Mouse (Mus musculus): ENCODE results near the gene Ap1b1. TPM values are rescaled to one million over a fixed set of nuclear protein-coding genes. Genes with fewer than 3 reads are reported as not detected.

Ap1b1 gene
- polyA plus RNA-seq, 1 experiment from 2014 or later: 82.7 TPM

DNA sequence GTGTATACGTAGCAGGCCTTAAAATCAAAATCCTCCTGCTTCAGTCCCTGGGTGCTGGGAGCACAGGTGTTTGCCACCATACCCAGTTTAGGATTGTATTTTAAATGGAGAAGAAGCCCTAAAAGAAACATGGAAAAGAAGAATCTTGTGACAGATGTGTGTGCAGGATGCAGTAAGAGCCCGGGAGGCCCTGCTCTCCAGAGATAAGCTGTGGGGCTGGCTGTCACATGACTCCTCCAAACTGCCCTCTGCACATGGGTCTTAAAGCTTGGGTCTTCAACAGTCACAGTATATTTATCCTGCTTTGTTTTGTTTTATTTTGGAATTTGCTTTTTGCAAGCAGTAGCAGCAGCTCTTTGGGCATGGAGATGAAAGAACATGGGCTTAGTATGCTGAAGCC is 19.1 kb upstream of the Ap1b1 start:
- Histone ChIP-seq H3K9me3 (no peaks in the 10 kb centered on the region), H3K36me3 (no peaks in the 10 kb centered on the region), H3K4me3 (no peak overlapping the region), H3K9ac (no peak overlapping the region), H3K4me1 (peaks cover 5% of the 10 kb centered on the region; the same call in 1 of the 2 replicates), H3K27ac (no peak overlapping the region), H3K4me2 (replicated peaks) (no peak overlapping the region), H3K27me3 (replicated peaks) (no peaks in the 10 kb centered on the region)
- ATAC-seq (ENCODE audit: low FRiP score, low read depth): no peak
- WGBS: 60% methylated on average over 2 of the region's 2 CpGs

DNA sequence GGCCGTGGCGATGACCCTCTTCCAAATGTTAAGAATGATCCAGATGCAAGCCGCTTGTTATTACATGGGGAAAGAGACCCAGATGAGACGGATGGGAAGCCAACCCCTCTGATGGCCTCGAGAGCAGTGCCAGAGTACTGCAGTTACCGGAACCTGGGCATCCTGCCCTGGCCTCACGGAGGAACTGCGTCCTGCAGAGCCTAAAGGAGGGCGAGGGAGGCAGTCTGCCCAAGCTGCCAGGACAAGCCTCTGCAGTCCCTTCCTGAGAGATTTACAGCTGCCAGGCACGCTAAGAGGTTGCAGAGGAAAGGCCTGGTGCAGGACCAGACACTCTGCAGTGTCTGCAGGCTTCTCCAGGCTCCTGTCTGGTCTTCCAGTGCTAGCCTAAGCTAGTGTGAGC is 18.2 kb upstream of the Ap1b1 start:
- no peak overlapping the region for H3K4me3 ChIP-seq
- H3K27ac ChIP-seq: no peak overlapping the region
- peaks cover 5% of the 10 kb centered on the region; the same call in 1 of the 2 replicates for H3K4me1 ChIP-seq
- 65% methylated on average over 10 of the region's 10 CpGs for WGBS
- ATAC-seq (ENCODE audit: low FRiP score, low read depth): no peak
- no peaks in the 10 kb centered on the region for H3K36me3 ChIP-seq
- H3K9ac ChIP-seq: no peak overlapping the region
- H3K9me3 ChIP-seq: no peaks in the 10 kb centered on the region
- no peaks in the 10 kb centered on the region for H3K27me3 ChIP-seq (replicated peaks)
- no peak overlapping the region for H3K4me2 ChIP-seq (replicated peaks)

DNA sequence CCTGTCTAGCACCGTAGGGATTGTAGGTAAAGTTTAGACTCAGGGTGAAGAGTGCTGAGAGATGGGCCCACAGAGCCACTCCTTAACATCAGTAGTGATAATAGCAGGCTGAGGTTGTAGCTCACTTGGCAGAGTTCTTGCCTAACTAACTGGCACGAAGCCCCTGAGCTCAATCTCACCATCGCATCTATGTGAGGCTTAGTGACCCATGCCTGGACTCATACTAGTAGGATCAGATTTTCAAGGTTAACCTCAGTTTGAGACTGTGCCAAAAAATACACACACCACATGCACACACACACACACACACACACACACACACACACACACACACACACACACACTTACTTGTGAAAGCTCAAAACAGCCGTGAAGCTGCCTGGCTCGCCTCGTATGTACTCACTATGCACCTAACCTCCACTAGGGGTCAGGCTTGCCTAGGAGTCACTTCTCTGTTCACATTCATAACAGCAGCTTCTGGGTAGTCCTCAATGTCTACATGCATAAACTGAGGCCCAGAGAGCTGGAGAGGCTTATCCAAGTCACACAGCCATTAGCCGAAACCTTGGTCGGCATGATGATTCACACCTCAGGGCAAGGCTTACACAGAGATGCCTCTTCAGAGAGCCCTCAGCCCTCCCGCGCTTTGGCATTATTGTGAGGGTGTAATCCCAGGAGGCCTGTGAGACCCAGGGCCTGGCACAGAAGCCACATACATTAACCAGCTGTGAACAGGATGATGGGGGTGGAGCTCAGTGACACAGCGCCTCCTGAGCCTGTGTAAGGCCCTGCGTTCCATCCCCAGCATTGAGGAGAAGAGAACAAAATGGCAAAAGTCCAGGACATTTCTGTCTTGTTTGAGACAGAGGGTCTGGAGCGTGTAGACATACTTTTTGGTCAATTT is 13.4 kb upstream of the Ap1b1 start:
- ATAC-seq (ENCODE audit: low FRiP score, low read depth): peak; percentile 33; the same call in 1 of the 2 replicates
- Histone ChIP-seq H3K9ac (no peak overlapping the region), H3K9me3 (no peaks in the 10 kb centered on the region), H3K27me3 (replicated peaks) (peaks cover 4% of the 10 kb centered on the region; the same call in 1 of the 2 replicates), H3K4me2 (replicated peaks) (no peak overlapping the region), H3K4me3 (no peak overlapping the region), H3K36me3 (no peaks in the 10 kb centered on the region), H3K27ac (no peak overlapping the region), H3K4me1 (no peaks in the 10 kb centered on the region)
- 60% methylated on average over 13 of the region's 13 CpGs for WGBS

GRCm38 (mm10) chr11:4973871-4974256 is 12.8 kb upstream of the Ap1b1 start:
- H3K27ac ChIP-seq: no peak overlapping the region
- H3K36me3 ChIP-seq: no peaks in the 10 kb centered on the region
- H3K4me2 ChIP-seq (replicated peaks): no peak overlapping the region
- ATAC-seq (ENCODE audit: low FRiP score, low read depth): no peak
- H3K27me3 ChIP-seq (replicated peaks): peaks cover 4% of the 10 kb centered on the region; the same call in 1 of the 2 replicates
- H3K9me3 ChIP-seq: no peaks in the 10 kb centered on the region
- H3K4me3 ChIP-seq: no peak overlapping the region
- H3K9ac ChIP-seq: no peak overlapping the region
- WGBS: 94% methylated on average over 2 of the region's 2 CpGs
- no peaks in the 10 kb centered on the region for H3K4me1 ChIP-seq

- Histone ChIP-seq H3K27ac (no peak overlapping the region), H3K27me3 (replicated peaks) (peaks cover 4% of the 10 kb centered on the region; the same call in 1 of the 2 replicates), H3K9me3 (no peaks in the 10 kb centered on the region), H3K4me1 (no peaks in the 10 kb centered on the region), H3K4me3 (no peak overlapping the region), H3K36me3 (no peaks in the 10 kb centered on the region), H3K4me2 (replicated peaks) (no peak overlapping the region), H3K9ac (no peak overlapping the region)
- ATAC-seq (ENCODE audit: low FRiP score, low read depth): no peak
- 81% methylated on average over 11 of the region's 11 CpGs for WGBS
Observed at GRCm38 (mm10) chr11:4974376-4975122, 12.1 kb upstream of the Ap1b1 start.

DNA sequence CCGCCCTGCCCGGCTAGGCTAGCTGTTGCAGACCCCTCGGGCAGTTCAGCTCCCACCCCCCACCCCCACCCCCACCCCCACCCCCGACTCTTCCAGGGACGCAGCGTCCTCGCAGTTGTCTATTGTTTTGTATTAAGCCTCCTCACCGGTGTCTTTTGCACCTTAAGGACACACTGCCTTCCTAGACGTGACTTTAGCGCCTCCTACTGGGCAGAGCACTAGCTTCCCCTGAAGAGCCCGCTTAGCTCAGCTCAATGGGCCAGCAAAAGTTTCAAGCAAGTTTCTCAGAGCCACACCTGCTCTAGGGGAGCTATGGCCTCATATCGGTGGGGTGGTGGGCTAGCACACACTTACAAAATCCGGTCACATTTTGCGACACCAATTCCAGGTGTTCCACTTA is 11.0 kb upstream of the Ap1b1 start:
- ATAC-seq (ENCODE audit: low FRiP score, low read depth): peak; percentile 29; the same call in 1 of the 2 replicates
- Histone ChIP-seq H3K4me1 (no peaks in the 10 kb centered on the region), H3K9me3 (no peaks in the 10 kb centered on the region), H3K27me3 (replicated peaks) (peaks cover 4% of the 10 kb centered on the region; the same call in 1 of the 2 replicates), H3K4me2 (replicated peaks) (peak overlapping the region; percentile 47), H3K27ac (no peak overlapping the region), H3K36me3 (no peaks in the 10 kb centered on the region), H3K9ac (no peak overlapping the region), H3K4me3 (no peak overlapping the region)
- whole genome bisulfite sequencing: 7% methylated on average over 14 of the region's 14 CpGs

- no peak overlapping the region for H3K4me3 ChIP-seq
- H3K36me3 ChIP-seq: no peaks in the 10 kb centered on the region
- no peak for ATAC-seq (ENCODE audit: low FRiP score, low read depth)
- no peak overlapping the region for H3K27ac ChIP-seq
- H3K9ac ChIP-seq: no peak overlapping the region
- H3K9me3 ChIP-seq: no peaks in the 10 kb centered on the region
- no peak overlapping the region for H3K4me2 ChIP-seq (replicated peaks)
- peaks cover 11% of the 10 kb centered on the region for H3K4me1 ChIP-seq
- WGBS: 80% methylated on average over 3 of the region's 3 CpGs
- H3K27me3 ChIP-seq (replicated peaks): no peaks in the 10 kb centered on the region; the same call in 1 of the 2 replicates
Observed at GRCm38 (mm10) chr11:4983010-4983409, 3.6 kb upstream of the Ap1b1 start.

DNA sequence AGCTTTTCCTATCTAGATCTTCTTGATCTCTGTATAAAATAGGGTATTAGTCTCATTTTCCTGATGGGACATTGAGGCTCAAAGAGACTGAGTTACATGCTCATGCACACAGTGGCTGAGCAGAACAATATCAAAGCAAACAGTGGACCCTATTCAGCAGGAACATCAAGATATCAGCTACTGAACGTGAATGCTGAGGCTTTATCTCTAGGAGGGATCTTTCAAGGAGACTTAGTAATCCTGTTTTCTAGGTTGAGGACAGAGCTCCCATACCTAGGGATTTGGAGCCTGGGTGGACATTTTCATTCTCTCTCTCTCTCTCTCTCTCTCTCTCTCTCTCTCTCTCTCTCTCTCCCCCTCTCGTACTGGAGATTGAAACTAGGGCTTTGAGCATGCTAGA is 3.1 kb upstream of the Ap1b1 start:
- ATAC-seq (ENCODE audit: low FRiP score, low read depth): no peak
- no peaks in the 10 kb centered on the region; the same call in 1 of the 2 replicates for H3K27me3 ChIP-seq (replicated peaks)
- no peak overlapping the region for H3K4me2 ChIP-seq (replicated peaks)
- H3K27ac ChIP-seq: no peak overlapping the region
- no peak overlapping the region for H3K4me3 ChIP-seq
- H3K9me3 ChIP-seq: no peaks in the 10 kb centered on the region
- H3K9ac ChIP-seq: no peak overlapping the region
- 83% methylated on average over 2 of the region's 2 CpGs for WGBS
- no peaks in the 10 kb centered on the region for H3K36me3 ChIP-seq
- peaks cover 11% of the 10 kb centered on the region for H3K4me1 ChIP-seq

GRCm38 (mm10) chr11:4984249-4984648 is 2.4 kb upstream of the Ap1b1 start:
- ATAC-seq (ENCODE audit: low FRiP score, low read depth): no peak
- no peaks in the 10 kb centered on the region for H3K9me3 ChIP-seq
- peak overlapping the region; percentile 45 for H3K4me2 ChIP-seq (replicated peaks)
- H3K9ac ChIP-seq: no peak overlapping the region
- peaks cover 3% of the 10 kb centered on the region; the same call in 1 of the 2 replicates for H3K36me3 ChIP-seq
- H3K4me1 ChIP-seq: peaks cover 11% of the 10 kb centered on the region
- WGBS: 5% methylated on average over 5 of the region's 5 CpGs
- H3K27me3 ChIP-seq (replicated peaks): no peaks in the 10 kb centered on the region; the same call in 1 of the 2 replicates
- no peak overlapping the region for H3K4me3 ChIP-seq
- no peak overlapping the region for H3K27ac ChIP-seq

DNA sequence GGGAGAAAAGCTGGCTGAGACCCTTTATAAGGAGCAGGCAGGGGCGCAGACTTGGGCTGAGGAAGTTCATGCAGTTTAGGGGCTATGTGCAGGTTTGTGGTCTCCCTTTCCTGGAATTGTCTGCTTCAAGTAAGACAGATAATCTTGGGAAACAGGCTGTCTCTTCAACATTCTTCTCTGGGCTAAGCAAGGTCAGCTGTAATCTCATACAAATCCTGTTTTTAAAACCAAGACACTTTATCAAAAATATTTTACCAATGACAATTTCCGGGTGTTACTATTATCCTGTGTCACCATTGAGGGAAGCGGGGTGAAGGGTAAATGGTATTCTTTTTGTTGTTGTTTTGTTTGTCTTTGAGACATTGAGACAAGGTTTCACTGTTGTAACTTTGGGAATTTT is 1.8 kb upstream of the Ap1b1 start:
- 79% methylated on average over 3 of the region's 3 CpGs for WGBS
- Histone ChIP-seq H3K4me2 (replicated peaks) (no peak overlapping the region), H3K4me3 (no peak overlapping the region), H3K27ac (no peak overlapping the region), H3K9me3 (no peaks in the 10 kb centered on the region), H3K27me3 (replicated peaks) (no peaks in the 10 kb centered on the region; the same call in 1 of the 2 replicates), H3K4me1 (peaks cover 12% of the 10 kb centered on the region), H3K9ac (no peak overlapping the region), H3K36me3 (peaks cover 5% of the 10 kb centered on the region; the same call in 1 of the 2 replicates)
- no peak for ATAC-seq (ENCODE audit: low FRiP score, low read depth)

- H3K4me1 ChIP-seq: peaks cover 14% of the 10 kb centered on the region
- no peak overlapping the region for H3K27ac ChIP-seq
- peak overlapping the region; percentile 71 for H3K9ac ChIP-seq
- peak overlapping the region; percentile 67 for H3K4me3 ChIP-seq
- 60% methylated on average over 11 of the region's 11 CpGs for WGBS
- no peaks in the 10 kb centered on the region for H3K27me3 ChIP-seq (replicated peaks)
- peaks cover 7% of the 10 kb centered on the region; the same call in 1 of the 2 replicates for H3K36me3 ChIP-seq
- peak overlapping the region; percentile 91 for H3K4me2 ChIP-seq (replicated peaks)
- ATAC-seq (ENCODE audit: low FRiP score, low read depth): no peak
- H3K9me3 ChIP-seq: no peaks in the 10 kb centered on the region
Observed at GRCm38 (mm10) chr11:4987487-4987852, 846 bp downstream of the Ap1b1 start.

DNA sequence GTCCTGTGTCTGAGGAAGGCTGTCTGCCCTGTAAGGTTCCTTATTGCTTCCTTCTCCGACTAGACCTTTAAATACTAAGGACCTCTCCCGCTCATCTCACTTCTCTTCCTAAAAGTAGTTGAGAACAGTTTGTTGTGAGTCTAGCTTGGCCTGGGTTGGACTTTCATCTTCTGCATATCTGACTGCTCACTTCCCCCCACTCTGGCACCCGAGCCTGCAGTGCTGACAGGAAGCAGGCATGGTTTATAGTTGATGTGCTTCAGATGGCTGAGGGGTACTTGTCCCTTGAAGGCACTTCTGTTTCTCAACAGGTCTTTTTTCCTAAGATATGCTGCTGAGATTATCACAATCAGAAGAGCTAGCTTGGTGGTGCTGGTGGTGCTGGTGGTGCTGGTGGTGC is 2.6 kb downstream of the Ap1b1 start:
- Histone ChIP-seq H3K27me3 (replicated peaks) (no peaks in the 10 kb centered on the region), H3K4me3 (no peak overlapping the region), H3K27ac (no peak overlapping the region), H3K4me2 (replicated peaks) (no peak overlapping the region), H3K4me1 (peaks cover 14% of the 10 kb centered on the region), H3K9ac (no peak overlapping the region), H3K9me3 (no peaks in the 10 kb centered on the region), H3K36me3 (peaks cover 7% of the 10 kb centered on the region; the same call in 1 of the 2 replicates)
- WGBS: 85% methylated on average over 3 of the region's 3 CpGs
- no peak for ATAC-seq (ENCODE audit: low FRiP score, low read depth)
